Mouse (Mus musculus): ENCODE data around the gene Tex46.

DNA sequence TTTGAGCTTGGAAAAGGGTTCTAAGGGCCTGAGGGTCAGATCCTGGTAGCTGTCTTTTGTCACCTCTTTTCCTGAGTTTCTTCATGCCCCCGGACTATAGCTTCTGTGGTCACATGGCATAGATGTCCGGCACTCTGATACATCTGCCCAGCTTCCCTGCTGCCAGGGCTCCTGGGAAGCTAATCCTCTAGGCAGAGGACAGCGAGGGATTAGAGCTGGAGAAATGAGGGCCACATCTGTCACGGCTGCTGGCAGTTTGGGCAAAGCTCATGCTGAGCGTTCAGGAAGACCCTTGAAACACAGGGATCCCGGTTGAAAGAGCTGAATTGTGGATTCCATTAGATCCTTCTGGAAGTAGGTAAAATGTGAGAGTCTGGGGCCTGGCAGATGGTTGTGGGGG lies 12.2 kb downstream of the Tex46 start, which contains the start of gene Lactbl1:
- no peak for TF ChIP-seq CTCF (IDR thresholded peaks at IDR 0.05; ENCODE audit: low read depth)
- TF ChIP-seq EP300 (IDR thresholded peaks at IDR 0.05; ENCODE audit: low read depth), result no peak
